Mouse (Mus musculus) CD4-positive, CD25-positive, alpha-beta regulatory T cell, adult 4 months (primary cell): ENCODE measurements around the gene Ppp5c. TPM values are rescaled to one million over a fixed set of nuclear protein-coding genes. Genes with fewer than 3 reads are reported as not detected.

Source experiments
- ATAC-seq: one replicate; pipeline ENCODE4 v1.8.0; 2017
- polyA plus RNA-seq, 2 experiments: library from polyadenylated mRNA; unstranded; fragments of 100-300 nt; shearing (Covaris generic); gene quantifications; one replicate each; pipeline ENCODE4 v1.2.1; 2017

Ppp5c gene
- polyA plus RNA-seq, 2 experiments from 2014 or later: 56.6 to 76.0 TPM

DNA sequence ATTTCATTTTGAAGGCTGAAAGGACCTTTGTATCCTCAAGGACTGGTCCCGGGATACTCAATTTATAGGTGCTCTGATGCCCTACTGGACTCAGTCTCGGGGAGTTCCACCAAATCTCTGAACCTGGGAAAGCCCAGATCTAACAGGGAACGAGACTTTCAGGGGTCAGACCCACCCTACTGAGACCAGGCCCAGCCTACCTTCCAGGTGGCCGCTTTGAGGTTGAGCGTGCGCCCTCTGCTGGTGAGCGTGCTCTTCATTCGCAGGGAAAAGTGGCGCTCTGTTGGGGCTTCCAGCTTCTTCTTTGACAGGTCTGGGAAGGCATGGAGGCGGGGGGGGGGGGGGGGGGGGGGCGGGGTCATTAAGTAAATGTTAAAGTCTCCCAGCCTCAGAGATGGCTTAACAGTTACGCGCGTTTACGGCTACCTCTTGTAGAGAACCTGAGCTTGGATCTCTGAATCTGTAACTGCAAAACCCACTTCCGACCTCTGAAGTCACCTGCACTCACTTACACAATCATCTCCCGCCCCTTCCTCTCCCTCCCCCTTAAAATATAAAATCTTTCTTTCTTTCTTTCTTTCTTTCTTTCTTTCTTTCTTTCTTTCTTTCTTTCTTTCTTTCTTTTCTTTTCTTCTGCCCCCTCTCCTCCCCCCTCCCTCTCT, 23.3 kb upstream of the Ppp5c start:
- peak; percentile 87 for ATAC-seq

DNA sequence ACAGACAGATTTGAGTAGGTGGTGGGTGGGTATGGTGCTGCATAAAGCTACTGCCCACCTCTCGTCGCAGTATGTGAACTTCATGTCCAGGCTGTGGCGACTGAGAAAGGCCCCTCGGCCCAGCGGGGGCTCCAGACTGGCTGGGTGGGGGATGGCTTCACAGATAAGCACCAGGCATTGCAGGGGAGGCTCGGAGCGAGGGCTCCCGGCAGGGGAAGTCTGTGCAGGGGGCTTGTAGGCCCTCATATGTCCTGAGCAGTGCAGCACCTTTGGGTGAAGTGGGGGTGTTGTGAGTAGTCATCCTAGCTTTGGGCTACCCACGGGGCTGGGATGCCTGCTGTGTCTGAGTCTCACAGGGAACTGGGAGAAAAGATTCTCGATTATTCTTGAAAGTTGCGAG, 22.8 kb upstream of the Ppp5c start:
- no peak for ATAC-seq

DNA sequence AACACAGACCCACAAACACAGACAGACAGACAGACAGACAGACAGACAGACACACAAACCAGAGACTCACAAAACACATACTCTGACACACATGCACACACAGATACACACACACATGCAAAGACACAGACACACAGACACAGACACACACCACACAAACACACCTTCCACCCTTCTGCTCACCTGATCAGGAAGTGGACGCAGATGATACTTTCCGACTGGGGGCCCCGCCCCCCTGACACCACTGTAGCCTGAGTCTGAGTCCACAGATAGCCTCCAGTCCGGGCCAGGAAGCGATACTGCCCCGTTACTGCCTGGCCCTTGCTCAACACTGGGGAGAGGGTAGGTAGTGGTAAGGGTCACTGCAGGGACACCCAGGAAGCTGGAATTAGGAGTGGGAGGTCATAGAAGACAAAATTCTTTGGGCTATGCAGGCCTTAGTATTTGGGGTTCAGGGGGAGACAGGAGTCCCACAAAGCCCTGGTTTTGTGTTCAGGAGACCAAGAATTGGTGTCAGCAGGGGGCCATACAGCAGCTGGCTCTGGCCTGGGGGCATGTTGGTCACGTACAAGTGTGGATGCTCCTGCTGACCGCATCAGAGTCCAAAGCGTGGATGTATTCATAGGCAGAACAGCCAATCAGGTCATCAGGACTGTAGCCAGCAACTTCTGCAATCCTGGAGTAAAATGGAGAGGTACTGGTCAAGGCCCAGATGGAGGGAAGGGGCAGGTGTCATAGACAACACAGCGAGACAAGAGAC, 20.9 kb upstream of the Ppp5c start:
- no peak for ATAC-seq

DNA sequence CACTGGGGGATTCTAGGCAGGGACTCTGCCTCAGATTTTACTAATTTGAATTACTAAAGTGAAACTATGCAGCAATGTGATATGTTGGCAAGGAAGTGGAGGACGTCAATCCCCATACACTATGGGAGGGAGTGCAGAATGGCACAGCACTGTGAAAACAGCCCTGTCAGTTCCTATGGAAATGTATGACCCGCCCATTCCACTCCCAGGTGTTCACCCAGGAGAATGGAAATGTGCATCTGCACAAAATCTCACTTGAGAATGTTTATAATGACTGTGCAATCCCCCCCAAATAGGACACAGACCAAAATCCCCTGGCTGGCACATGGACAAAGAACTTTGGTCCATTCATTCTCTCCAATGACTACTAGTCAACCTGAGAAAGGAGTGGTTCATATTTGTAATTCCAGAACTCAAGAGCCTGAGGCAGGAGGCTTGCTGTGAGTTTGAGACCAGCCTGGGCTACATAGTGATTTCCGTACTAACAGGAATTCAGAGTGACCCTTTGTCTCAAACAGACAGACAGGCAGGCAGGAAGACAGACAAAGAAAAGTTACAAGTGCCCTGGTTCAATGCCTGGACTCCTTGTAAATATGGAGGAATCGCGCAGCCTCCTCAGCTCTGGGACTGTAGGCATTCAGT, 19.4 kb upstream of the Ppp5c start:
- no peak for ATAC-seq

DNA sequence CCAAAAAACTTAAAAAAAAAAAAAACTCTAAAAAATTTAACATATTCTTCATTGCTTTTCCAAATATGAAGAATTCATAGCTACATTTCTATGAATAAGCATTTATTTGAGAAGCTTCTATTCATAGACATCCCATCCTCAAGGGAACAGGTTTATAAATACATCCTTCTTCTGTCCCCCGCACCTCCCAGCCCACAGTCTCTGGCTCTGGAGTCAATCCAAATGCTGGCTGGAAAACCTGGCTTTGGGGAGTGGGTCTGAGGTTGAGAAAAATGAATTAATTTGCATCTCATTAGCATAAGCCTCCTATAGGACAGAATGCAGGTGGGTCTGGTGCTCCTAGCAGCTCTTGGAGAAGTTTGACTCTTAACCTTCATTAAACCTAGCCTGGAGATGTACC, 18.0 kb upstream of the Ppp5c start:
- ATAC-seq: no peak

DNA sequence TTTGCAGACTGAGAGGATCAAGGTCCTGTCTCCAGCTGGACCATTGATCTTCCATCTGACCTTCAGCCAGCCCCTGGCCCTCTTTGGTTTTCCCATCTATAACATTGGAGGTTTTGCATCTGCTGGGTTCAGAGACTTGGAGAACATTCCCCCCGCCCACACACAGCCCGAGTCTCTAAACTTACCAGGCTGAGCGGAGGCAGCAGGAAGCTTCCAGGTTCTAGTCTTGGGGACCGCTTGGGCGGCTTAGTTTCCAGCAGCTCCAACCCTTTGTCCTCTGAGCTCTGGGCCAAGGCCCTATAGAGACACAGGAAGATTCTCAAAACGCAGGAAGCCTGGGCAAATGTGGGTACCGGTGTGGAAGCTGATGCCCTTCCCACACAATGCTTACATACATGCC, 11.6 kb upstream of the Ppp5c start:
- ATAC-seq: no peak

DNA sequence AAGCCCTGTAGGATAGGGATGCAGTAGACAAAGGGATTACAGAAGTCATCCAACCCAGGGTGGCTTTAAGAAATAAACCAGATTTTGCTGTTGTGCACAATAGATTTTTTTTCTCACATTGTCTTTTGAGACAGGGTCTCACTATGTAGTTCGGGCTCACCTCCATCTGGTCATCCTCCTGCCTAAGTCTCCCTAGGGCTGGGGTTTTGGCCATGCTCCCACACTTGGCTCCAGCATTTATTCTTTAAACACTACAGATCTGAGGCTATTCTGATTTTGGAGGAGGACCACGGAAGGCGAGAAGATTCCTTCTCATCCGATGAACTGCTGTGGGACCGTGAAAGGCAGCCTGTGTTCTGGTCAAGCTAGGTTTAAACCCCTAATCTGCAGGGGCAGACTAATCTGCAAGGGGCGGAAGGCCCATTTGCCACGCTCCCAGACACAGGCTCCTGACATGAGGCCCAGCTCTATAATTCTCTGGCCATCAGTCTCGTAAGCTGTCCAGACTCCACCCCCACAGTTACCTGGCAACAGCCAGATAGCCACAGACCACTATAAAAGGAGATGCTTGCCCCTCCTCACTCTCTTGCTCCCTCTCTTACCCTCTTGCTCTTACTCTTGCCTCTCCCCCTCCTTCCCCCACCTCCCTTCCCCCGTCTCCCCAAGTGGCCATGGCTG, 10.4 kb upstream of the Ppp5c start:
- ATAC-seq: no peak

DNA sequence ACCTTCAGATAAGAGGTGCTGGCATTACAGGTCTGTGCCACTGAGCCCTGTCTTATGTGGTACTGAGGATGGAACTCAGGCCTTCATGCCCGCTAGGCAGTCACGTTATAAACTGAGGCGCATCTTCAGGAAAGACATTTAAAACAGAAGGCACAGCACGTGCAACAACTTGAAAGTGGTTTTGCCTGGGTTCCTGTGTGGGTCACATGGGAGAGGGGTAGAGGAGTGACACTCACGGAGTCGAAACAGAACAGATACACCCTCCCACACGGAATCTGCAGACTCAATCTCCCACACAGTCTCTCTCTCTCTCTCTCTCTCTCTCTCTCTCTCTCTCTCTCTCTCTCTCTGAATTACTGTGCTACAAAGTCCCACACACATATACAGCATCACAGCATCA, 2.5 kb upstream of the Ppp5c start:
- ATAC-seq: peak; percentile 43

DNA sequence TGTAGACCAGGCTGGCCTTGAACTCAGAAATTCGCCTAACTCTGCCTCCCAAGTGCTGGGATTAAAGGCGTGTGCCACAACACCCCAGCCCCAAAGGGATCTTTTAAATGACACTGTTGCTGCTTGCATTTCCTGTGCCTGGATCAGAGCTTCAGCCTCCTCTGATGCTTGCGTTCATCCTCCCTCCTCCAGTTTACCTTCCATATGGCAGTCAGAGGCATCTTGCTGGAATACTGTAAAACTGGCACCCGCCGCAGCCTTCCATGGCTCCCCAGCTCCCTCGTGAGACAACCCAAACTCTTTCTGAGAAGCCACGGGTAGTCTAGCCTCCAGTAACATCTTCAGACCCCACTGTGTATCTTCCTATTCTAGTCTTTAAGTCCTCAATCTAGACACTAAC, 1.2 kb upstream of the Ppp5c start:
- ATAC-seq: no peak

DNA sequence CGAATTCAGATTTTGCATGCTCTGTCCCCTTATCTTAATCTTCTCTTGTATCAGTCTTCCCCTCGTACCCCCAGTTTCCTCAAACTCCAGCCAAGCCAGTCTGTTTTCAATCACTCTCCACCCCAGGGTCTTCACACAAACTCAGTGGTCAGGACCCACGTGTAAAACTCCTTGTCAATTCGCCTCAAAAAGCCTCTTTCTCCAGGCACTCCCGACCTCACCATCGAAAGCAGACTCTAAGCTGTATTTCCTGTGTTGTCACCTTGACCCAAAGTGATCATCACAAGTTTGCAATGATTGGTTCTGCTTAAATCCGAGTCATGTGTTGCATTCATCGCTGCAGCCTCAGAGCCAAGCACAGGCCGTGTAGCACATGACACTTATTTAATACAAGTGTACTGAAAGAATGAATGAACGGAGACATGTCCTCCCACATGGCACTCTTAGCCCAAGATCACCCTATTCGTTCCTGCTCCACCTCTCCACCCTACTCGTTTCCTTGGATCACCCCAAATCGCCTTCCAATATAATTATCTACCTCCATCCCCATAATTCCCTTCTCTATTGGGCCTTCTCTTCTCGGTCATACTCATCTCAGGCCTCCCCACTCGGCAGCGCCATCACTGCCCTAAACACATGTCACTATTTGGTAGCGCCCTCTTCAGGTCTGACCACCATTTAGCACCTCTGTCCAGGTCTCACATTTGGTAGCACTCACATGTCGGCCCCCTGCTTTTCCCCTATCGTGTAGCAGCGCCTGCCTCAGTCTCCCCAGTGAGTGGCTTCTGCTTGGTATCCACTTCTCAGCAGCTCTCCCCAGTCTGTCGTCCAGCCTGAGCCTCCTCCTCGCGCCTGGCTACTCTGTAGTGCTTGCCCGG, 775 bp downstream of the Ppp5c start:
- peak; percentile 68 for ATAC-seq

DNA sequence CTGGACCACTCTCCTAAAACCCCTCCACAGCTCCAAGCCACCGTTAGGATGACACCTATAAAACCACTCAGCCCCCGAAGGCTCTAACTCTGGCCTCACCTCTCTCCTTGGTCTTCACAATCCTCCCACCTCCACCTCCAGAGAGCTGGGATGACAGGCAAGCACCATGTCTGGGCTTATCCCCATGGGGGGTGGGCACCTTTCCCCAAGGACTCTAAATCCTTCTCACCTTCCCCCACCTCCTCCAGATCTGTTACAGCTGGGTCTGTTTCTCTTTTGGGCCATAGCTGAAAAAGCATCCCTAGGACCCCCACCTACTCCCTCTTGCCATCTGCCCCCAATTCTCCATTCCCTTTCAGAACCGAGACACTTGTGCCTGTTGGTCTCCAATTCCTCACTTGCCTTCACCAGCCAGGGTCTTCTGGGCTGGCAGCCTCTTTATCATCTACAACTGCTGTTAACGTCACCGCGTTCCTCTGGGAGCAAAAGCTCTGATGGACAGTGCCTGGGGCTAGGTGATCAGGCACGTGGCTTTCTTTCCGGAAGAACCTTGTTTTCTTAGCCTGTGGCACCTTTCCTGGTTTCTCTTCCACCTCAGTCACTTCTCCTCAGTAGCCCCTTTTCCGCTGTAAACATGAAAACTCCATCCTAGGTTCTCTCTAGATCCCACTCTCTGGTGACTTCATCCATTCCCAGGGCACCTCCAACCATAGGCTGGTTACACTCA, 1.7 kb downstream of the Ppp5c start:
- no peak for ATAC-seq

DNA sequence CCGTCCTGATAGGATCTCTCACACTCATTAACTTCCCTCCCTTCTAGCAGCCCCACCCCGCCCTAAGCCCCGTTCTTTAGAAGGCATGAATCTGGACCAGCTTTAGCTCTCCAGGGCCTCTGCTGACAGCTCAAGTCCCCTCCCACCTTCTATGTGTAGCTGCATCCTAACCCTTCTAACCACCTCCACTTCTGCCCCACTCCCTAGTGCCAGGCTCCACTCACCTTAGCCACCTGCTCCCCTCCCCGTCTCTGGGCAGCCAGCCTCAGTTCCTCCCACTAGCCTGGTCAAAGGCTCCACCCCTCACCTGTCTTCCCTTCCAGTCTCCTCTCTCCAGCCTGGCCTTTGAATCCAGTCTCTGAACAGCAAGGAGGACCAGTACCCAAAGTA, 2.2 kb downstream of the Ppp5c start:
- ATAC-seq: no peak

DNA sequence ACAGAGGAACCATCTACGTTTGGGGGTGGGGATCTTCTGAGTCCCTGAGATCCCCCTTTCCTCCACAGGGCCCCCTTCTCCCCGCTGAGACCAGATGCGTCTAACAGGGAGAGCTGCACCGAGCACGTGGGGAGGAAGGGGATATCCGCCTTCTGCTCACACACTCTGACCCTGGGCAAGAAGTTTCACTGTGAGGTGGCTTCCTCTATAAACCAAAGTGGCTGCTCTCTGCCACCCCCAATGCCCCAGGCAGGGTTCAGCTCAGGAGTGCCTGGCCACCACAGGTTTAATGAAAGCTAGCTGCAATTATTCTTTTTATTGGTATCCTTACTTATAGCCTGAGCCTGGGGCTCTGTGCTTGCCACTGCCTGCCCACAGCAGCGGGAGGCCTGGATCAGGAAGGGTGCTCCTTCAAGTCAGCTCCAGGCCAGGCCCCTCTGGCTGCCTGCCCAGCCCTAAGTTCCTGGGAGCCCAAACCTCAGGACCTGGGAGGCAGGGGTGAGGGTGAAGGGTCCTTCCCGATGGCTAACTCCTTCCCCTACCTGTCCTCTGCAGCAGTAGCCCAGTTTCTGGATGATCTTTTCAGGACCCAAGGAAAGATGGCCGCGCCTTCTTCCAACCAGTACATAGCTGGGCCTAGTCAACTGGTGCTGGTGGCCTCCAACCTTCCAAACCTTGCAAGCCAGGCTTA, 2.8 kb downstream of the Ppp5c start:
- ATAC-seq: peak; percentile 58

DNA sequence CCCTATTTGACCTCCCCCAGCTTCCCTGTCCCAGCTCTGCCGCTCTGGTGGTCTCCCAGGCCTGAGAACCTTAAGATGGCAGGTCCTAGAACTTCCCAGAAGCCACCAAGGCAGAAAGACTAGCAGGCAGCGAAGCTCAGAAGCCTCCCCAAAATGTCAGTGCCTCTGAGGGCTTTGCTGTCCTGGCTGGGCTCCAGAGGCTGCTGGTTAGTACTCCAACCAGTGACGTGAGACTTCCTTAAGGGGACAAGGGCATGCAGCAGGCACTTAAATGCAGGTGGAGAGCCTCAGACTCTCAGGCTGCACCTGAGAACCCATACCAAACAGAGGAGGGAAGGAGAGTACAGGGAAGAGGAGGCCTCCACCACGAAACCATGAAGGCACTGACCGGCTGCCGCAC, 3.6 kb downstream of the Ppp5c start:
- no peak for ATAC-seq

DNA sequence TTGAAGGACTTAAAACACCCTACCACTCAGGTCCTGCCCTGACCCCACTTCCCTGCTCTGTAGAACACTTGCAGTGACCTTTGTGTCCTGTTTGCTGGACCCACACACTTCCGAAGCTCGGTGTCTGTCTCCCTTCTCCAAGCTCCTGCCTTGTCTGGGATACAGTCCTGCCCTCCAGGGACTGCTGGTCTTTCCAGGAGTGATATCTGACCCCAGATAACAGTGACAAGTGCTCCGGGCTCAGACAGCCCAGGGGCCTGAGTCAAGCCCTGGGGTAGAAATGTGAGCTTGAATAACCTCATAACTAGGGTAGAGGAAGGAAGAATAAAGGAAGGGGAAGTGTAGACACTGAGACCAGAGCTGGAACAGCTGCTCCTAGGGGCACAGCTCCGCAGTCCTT, 4.0 kb downstream of the Ppp5c start:
- no peak for ATAC-seq

DNA sequence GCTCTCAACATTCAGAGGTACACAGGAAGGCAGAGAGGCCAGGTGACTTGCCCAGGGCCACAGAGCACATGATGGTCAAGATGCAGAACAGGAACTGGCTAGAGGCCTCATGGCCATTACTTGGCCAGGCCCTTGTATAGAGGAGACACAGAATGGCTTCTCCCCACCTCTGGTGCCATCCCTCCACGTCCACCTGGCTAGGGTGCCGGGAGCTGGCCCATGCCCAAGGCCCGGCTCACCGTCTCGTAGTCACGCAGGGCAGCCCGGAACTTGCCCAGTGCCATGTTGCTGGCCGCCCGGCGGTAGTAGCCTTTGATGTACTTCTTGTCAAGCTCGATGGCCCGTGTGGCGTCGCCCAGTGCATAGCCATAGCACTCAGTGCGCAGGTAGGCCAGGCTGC, 5.5 kb downstream of the Ppp5c start:
- no peak for ATAC-seq

DNA sequence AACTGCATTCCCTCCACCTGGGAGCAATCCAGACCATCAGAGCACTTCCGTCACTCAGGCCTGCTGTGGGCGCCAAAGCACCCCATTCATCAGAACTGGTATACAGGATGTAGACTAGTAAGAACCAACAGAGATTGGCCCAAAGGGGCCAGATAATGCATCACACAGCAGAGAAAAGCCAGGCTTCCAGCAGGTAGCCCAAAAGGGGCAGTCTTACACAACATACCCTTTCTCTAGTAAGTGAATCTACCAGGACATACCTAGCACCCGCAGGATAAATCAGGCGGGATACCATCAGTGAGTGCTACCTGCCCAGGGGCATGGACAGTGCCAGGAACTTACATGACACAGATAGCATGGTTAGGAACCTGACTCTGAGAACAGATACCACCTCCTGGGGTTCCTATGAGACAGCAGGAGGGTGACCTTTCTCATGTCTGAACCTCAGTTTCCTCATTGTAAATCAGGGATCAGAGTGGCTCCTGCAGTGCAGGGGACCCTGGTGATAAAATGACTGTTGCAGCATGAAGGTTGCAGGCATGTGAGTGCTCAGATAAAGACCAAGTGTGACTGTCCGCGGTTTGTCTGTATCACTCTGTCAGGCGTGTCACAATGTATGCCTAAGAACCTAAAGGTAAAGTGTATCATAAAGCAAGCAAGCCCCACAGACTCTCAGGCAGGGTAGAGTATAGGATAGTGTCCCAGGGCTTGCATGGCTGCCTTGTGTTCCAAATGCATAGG, 8.1 kb downstream of the Ppp5c start:
- ATAC-seq: no peak

DNA sequence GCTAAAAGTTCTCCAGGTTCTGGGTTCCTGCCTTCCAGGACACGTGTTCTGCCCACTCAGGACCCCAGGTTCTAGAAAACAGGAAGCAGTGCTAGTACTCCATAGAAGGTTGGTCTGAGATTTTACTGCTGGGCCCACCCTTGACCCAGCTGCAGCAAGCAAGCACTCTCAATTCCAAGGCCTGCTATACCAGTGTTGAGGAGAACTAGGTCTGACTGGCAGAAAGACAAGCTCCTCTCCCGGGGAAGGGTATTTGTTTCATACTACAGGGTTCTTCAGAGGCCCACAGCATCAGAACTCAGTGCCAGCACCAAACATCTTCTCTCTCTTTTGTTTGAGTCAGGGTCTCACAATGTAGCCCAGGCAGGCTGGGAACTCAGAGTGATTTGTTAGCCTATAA, 9.8 kb downstream of the Ppp5c start:
- ATAC-seq: no peak

DNA sequence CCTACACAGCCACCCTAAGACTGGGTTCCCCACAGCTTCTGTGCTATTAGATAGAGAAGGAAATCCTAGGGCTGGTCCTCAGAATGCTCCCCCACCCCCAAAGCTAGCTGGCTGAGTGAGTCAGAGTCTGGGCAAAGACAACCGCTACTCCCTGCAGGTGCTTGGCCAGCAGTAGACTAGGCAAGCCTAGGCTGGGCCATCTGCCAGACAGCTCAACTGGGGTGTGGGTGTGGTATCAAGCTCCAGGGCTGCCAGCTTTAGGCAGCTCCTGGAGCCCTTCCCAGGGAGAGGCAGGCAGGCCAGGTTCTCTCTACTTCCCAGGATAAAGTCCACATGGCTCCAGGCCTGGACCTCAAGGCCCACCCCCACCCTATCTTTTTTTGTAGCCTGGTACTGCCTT, 10.7 kb downstream of the Ppp5c start:
- no peak for ATAC-seq

DNA sequence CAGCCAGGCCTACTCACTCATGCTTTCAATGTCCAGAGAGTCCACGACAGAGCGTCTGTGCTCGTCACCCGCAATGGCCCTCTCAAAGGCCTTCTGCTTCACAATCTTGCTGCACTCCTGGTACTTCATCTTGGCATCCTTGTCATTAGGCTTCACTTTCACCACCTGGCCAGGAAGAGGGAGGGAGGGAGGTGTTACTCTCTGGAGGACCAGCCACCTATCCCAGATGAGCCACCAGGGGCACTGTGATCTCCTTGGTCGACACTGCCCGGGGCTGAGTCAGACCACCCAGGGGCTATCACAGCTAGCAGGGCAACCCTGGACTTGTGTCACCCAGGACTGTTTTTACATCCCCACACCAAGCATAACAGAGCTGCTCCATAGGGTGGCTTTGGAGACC, 12.3 kb downstream of the Ppp5c start:
- ATAC-seq: no peak
